21 mouse cellular contexts compared by ENCODE assay signal in genomic region chr7:16197166-16197565, GRCm38 (mm10). TPM values are rescaled to one million over a fixed set of nuclear protein-coding genes. Genes with fewer than 3 reads are reported as not detected.
A peak's percentile ranks its signal among the peaks of the same experiment; 100 is the strongest.
DNase-seq lines count a peak whose midpoint lies in the region; ATAC-seq lines count a peak whose summit lies in the region.
"Had no signal": no experiment of that assay in that cellular context is flagged by ENCODE, and none has a peak within 500 bp of the region (broad histone marks: within the 10 kb centered on the region; RNA-seq: fewer than 3 reads in every experiment).

No protein-coding gene starts in this region.

- H3K4me1 ChIP-seq in heart, embryonic 16.5 days (ENCODE audit: control insufficient read depth, insufficient read depth, low read length), result no peaks in the 10 kb centered on the region
- H3K4me1 ChIP-seq in heart, embryonic 12.5 days (replicated peaks), result no peaks in the 10 kb centered on the region
- H3K4me1 ChIP-seq in neural tube, embryonic 12.5 days, result no peaks in the 10 kb centered on the region
- 0 out of 2 replicates have a peak, but pooled peaks cover 2% of the 10 kb centered on the region for H3K4me1 ChIP-seq in midbrain, embryonic 13.5 days (replicated peaks)
- H3K4me1 ChIP-seq: heart, embryonic 10.5 days; intestine, embryonic 15.5 days; midbrain, embryonic 15.5 days had no signal

- no peak overlapping the region for H3K4me2 ChIP-seq in heart, embryonic 16.5 days (ENCODE audit: low read depth, low read length)
- no peak overlapping the region for H3K4me2 ChIP-seq in heart, embryonic 12.5 days
- no peak overlapping the region for H3K4me2 ChIP-seq in neural tube, embryonic 12.5 days (replicated peaks)
- H3K4me2 ChIP-seq in midbrain, embryonic 13.5 days (replicated peaks), result no peak overlapping the region
- H3K4me2 ChIP-seq: hindbrain, embryonic 13.5 days; intestine, embryonic 15.5 days; midbrain, embryonic 15.5 days had no signal

- H3K36me3 ChIP-seq in heart, embryonic 16.5 days (ENCODE audit: control insufficient read depth, insufficient read depth), result peaks cover 15% of the 10 kb centered on the region
- peaks cover 59% of the 10 kb centered on the region for H3K36me3 ChIP-seq in heart, embryonic 12.5 days
- peaks cover 58% of the 10 kb centered on the region for H3K36me3 ChIP-seq in neural tube, embryonic 12.5 days
- H3K36me3 ChIP-seq in midbrain, embryonic 13.5 days, result peaks cover 75% of the 10 kb centered on the region

- no peak overlapping the region for H3K9ac ChIP-seq in heart, embryonic 16.5 days (ENCODE audit: low read length)
- no peak overlapping the region for H3K9ac ChIP-seq in heart, embryonic 12.5 days
- H3K9ac ChIP-seq in neural tube, embryonic 12.5 days, result 0 out of 2 replicates have a peak overlapping the region, but pooled peaks have one; percentile 30
- H3K9ac ChIP-seq in midbrain, embryonic 13.5 days (replicated peaks), result no peak overlapping the region
- H3K9ac ChIP-seq: hindbrain, embryonic 13.5 days; intestine, embryonic 15.5 days; liver, postnatal 0 days; midbrain, embryonic 15.5 days had no signal

- no peak overlapping the region for H3K4me3 ChIP-seq in heart, embryonic 16.5 days (ENCODE audit: low read length)
- no peak overlapping the region for H3K4me3 ChIP-seq in heart, embryonic 12.5 days
- H3K4me3 ChIP-seq in neural tube, embryonic 12.5 days, result no peak overlapping the region
- no peak overlapping the region for H3K4me3 ChIP-seq in midbrain, embryonic 13.5 days (replicated peaks)
- H3K4me3 ChIP-seq: erythroblast, embryonic 14.5 days; heart, embryonic 10.5 days; hindbrain, embryonic 13.5 days; intestine, embryonic 15.5 days; midbrain, embryonic 15.5 days had no signal

- H3K27ac ChIP-seq in heart, embryonic 16.5 days (ENCODE audit: low read length), result peak overlapping the region; percentile 30; the same call in 1 of the 2 replicates
- no peak overlapping the region for H3K27ac ChIP-seq in heart, embryonic 12.5 days (ENCODE audit: poor library complexity, severe bottlenecking)
- H3K27ac ChIP-seq in neural tube, embryonic 12.5 days, result no peak overlapping the region
- no peak overlapping the region for H3K27ac ChIP-seq in midbrain, embryonic 13.5 days
- H3K27ac ChIP-seq: heart, embryonic 10.5 days; hindbrain, embryonic 13.5 days; intestine, embryonic 15.5 days; macrophage; midbrain, embryonic 15.5 days had no signal

- DNase-seq in neural tube, embryonic 10.5 days (ENCODE audit: extremely low spot score, low spot score), result no peak
- DNase-seq in thymus, postnatal 25 days, result peak; percentile 78
- DNase-seq: adrenal gland, postnatal 10 days; cerebellum, adult 2 months; gastrocnemius, postnatal 10 days; liver, postnatal 0 days; right cerebral cortex, adult 18-20 months had no signal

- H3K27me3 ChIP-seq in heart, embryonic 16.5 days (ENCODE audit: control insufficient read depth, insufficient read depth, low read length), result no peaks in the 10 kb centered on the region
- H3K27me3 ChIP-seq in heart, embryonic 12.5 days (replicated peaks), result no peaks in the 10 kb centered on the region
- no peaks in the 10 kb centered on the region for H3K27me3 ChIP-seq in neural tube, embryonic 12.5 days (replicated peaks)
- H3K27me3 ChIP-seq in midbrain, embryonic 13.5 days, result no peaks in the 10 kb centered on the region
- H3K27me3 ChIP-seq: hindbrain, embryonic 13.5 days; intestine, embryonic 15.5 days; midbrain, embryonic 15.5 days had no signal

- no peaks in the 10 kb centered on the region for H3K9me3 ChIP-seq in heart, embryonic 16.5 days (replicated peaks; ENCODE audit: control insufficient read depth, low read length)
- H3K9me3 ChIP-seq in heart, embryonic 12.5 days (replicated peaks), result no peaks in the 10 kb centered on the region
- H3K9me3 ChIP-seq in neural tube, embryonic 12.5 days, result no peaks in the 10 kb centered on the region
- H3K9me3 ChIP-seq in midbrain, embryonic 13.5 days, result no peaks in the 10 kb centered on the region
- H3K9me3 ChIP-seq: heart, embryonic 10.5 days; hindbrain, embryonic 13.5 days; intestine, embryonic 15.5 days; midbrain, embryonic 15.5 days had no signal

- ATAC-seq in heart, embryonic 16.5 days (replicated peaks; ENCODE audit: extremely low read depth, insufficient read depth, low FRiP score), result peak; percentile 10; the same call in 1 of the 2 replicates
- no peak for ATAC-seq in heart, embryonic 12.5 days (ENCODE audit: insufficient number of reproducible peaks, low FRiP score)
- no peak for ATAC-seq in neural tube, embryonic 12.5 days (ENCODE audit: low FRiP score, low read depth)
- ATAC-seq in hematopoietic stem cell, adult 5-6 weeks (replicated peaks in 1 of 2; ENCODE audit: insufficient read depth in 1 of 2, low FRiP score in 2 of 2, low TSS enrichment in 1 of 2, low read depth in 1 of 2, poor library complexity in 2 of 2, severe bottlenecking in 2 of 2), result peak; percentile 34 to 46
- ATAC-seq in granulocyte monocyte progenitor cell, adult 5-6 weeks (replicated peaks; ENCODE audit: poor library complexity, severe bottlenecking), result no peak
- ATAC-seq in midbrain, embryonic 13.5 days, result no peak
- ATAC-seq: intestine, embryonic 15.5 days; liver, postnatal 0 days; midbrain, embryonic 15.5 days had no signal

- 64% methylated on average over 5 of the region's 5 CpGs for WGBS in heart, embryonic 16.5 days
- WGBS in heart, embryonic 12.5 days, result 79% methylated on average over 5 of the region's 5 CpGs
- 77% methylated on average over 5 of the region's 5 CpGs for WGBS in neural tube, embryonic 12.5 days
- 96% methylated on average over 5 of the region's 5 CpGs for WGBS in midbrain, embryonic 13.5 days

RNA-seq across cellular contexts. Expression of gene Meis3, which starts 22.3 kb away (rescaled TPM):
- 14.5 and 15.4 TPM in 2 replicates for polyA plus RNA-seq in heart, embryonic 16.5 days (2015; fragmentation: Nextera tagmentation; extraction: Ambion mirVana)
- 18.2 and 21.5 TPM in 2 replicates for polyA plus RNA-seq in heart, embryonic 12.5 days (2016; fragmentation: Nextera tagmentation; extraction: Ambion mirVana)
- 194 and 205 TPM in 2 replicates for polyA plus RNA-seq in neural tube, embryonic 12.5 days (2016; fragmentation: Nextera tagmentation; extraction: Ambion mirVana)
- 1.6 and 3.4 TPM in 2 replicates for total RNA-seq in hematopoietic stem cell, adult 5-6 weeks (2017)
- not detected in 2 replicates for total RNA-seq in granulocyte monocyte progenitor cell, adult 5-6 weeks (2014; fragmentation: Nextera tagmentation)
- not detected in 2 replicates for total RNA-seq in granulocyte monocyte progenitor cell, adult 5-6 weeks (2017)
- 158 and 160 TPM in 2 replicates for polyA plus RNA-seq in midbrain, embryonic 13.5 days (2015; fragmentation: Nextera tagmentation; extraction: Ambion mirVana)
- total RNA-seq: common myeloid progenitor, adult 5-6 weeks had no signal

RNA-seq across cellular contexts. Expression of gene Dhx34, which starts 24.7 kb away (rescaled TPM):
- 10.8 and 11.2 TPM in 2 replicates for polyA plus RNA-seq in heart, embryonic 16.5 days (2015; fragmentation: Nextera tagmentation; extraction: Ambion mirVana)
- polyA plus RNA-seq in heart, embryonic 12.5 days (2016; fragmentation: Nextera tagmentation; extraction: Ambion mirVana), result 11.9 and 13.0 TPM in 2 replicates
- 14.9 and 16.5 TPM in 2 replicates for polyA plus RNA-seq in neural tube, embryonic 12.5 days (2016; fragmentation: Nextera tagmentation; extraction: Ambion mirVana)
- total RNA-seq in hematopoietic stem cell, adult 5-6 weeks (2017), result 8.8 and 9.7 TPM in 2 replicates
- total RNA-seq in granulocyte monocyte progenitor cell, adult 5-6 weeks (2014; fragmentation: Nextera tagmentation), result 5.5 and 8.7 TPM in 2 replicates
- 4.4 and 9.4 TPM in 2 replicates for total RNA-seq in granulocyte monocyte progenitor cell, adult 5-6 weeks (2017)
- 15.6 and 16.8 TPM in 2 replicates for polyA plus RNA-seq in midbrain, embryonic 13.5 days (2015; fragmentation: Nextera tagmentation; extraction: Ambion mirVana)

RNA-seq across cellular contexts. Expression of gene C5ar2, which starts 46.8 kb away (rescaled TPM):
- polyA plus RNA-seq in heart, embryonic 16.5 days (2015; fragmentation: Nextera tagmentation; extraction: Ambion mirVana), result 0.76 and 0.88 TPM in 2 replicates
- polyA plus RNA-seq in heart, embryonic 12.5 days (2016; fragmentation: Nextera tagmentation; extraction: Ambion mirVana), result 0.85 and 1.1 TPM in 2 replicates
- polyA plus RNA-seq in neural tube, embryonic 12.5 days (2016; fragmentation: Nextera tagmentation; extraction: Ambion mirVana), result 0.09 and 0.10 TPM in 2 replicates
- total RNA-seq in hematopoietic stem cell, adult 5-6 weeks (2017), result 1.2 and 1.3 TPM in 2 replicates
- total RNA-seq in granulocyte monocyte progenitor cell, adult 5-6 weeks (2014; fragmentation: Nextera tagmentation), result 0.15 TPM in 1 of 2 replicates, not detected in the other
- total RNA-seq in granulocyte monocyte progenitor cell, adult 5-6 weeks (2017), result 0.13 and 0.93 TPM in 2 replicates
- 0.05 TPM in 1 of 2 replicates, not detected in the other for polyA plus RNA-seq in midbrain, embryonic 13.5 days (2015; fragmentation: Nextera tagmentation; extraction: Ambion mirVana)
- polyA plus RNA-seq: embryonic facial prominence, embryonic 11.5 days; midbrain, embryonic 15.5 days had no signal

Comparison
In these comparisons a context has a peak if more than half of its experiments do, and no peak if none do; other contexts are left out.
1. ATAC-seq: peak in heart, embryonic 16.5 days (single experiment) and hematopoietic stem cell, adult 5-6 weeks (2 of 2); none in heart, embryonic 12.5 days (single experiment), neural tube, embryonic 12.5 days (single experiment), granulocyte monocyte progenitor cell, adult 5-6 weeks (single experiment) and midbrain, embryonic 13.5 days (single experiment).